Mouse (Mus musculus) G1E (cell line): Measurements from ENCODE around the gene Ncapg. TPM values are rescaled to one million over a fixed set of nuclear protein-coding genes. Genes with fewer than 3 reads are reported as not detected.

ENCODE experiments used
- ATAC-seq: 2 replicates; pipeline ENCODE4 v1.8.0; 2016; ENCODE audit warnings: mild to moderate bottlenecking; ENCODE audit not compliant: insufficient number of reproducible peaks, poor library complexity, low FRiP score, severe bottlenecking; ENCODE audit errors: extremely low read depth
- DNase-seq: peaks from one replicate; pipeline ENCODE4 v3.0.0; 2012; ENCODE audit warnings: low spot score
- H3K27me3 ChIP-seq: 2 replicates; pipeline ENCODE4 v1.6.1; 2012; ENCODE audit warnings: mild to moderate bottlenecking, low read length, inconsistent platforms; ENCODE audit not compliant: insufficient read depth
- H3K36me3 ChIP-seq: replicated peaks from 2 replicates; pipeline ENCODE3; 2012; ENCODE audit warnings: mild to moderate bottlenecking, inconsistent platforms
- H3K4me1 ChIP-seq: 2 replicates; pipeline ENCODE4 v1.6.1; 2012; ENCODE audit warnings: low read depth, low read length, inconsistent platforms, mixed read lengths; ENCODE audit not compliant: insufficient read depth
- H3K4me3 ChIP-seq: 2 replicates; pipeline ENCODE4 v1.5.1; 2012; ENCODE audit warnings: low read depth, mild to moderate bottlenecking, inconsistent platforms, low read length, moderate library complexity, mixed read lengths
- H3K9me3 ChIP-seq: replicated peaks from 2 replicates; pipeline ENCODE4 v1.6.1; 2012; ENCODE audit warnings: inconsistent platforms
- CTCF ChIP-seq: IDR thresholded peaks from 2 replicates; pipeline ENCODE4 v1.5.1; 2012; ENCODE audit warnings: low read depth, low read length, inconsistent platforms, mixed read lengths
- GATA1 ChIP-seq: IDR thresholded peaks from 2 replicates; pipeline ENCODE4 v1.6.1; 2012; ENCODE audit warnings: borderline replicate concordance, low read length, inconsistent platforms, mixed read lengths
- GATA2 ChIP-seq: IDR thresholded peaks from 2 replicates; pipeline ENCODE4 v1.6.1; 2012; ENCODE audit warnings: low read depth, low read length, inconsistent platforms, borderline replicate concordance
- POLR2AphosphoS5 ChIP-seq: IDR thresholded peaks from 2 replicates; pipeline ENCODE4 v1.6.1; 2012; ENCODE audit warnings: low read depth, low read length, inconsistent platforms; ENCODE audit not compliant: insufficient replicate concordance
- TAL1 ChIP-seq: conservative IDR thresholded peaks from 2 replicates; pipeline ENCODE4 v1.6.1; 2012; ENCODE audit warnings: low read depth, low read length, inconsistent platforms, mixed read lengths
- polyA plus RNA-seq: library from polyadenylated mRNA; stranded (reverse); fragments of >175 nt; gene quantifications from 2 replicates; pipeline ENCODE4 v1.2.3, GENCODE M21; 2012
- total RNA-seq, 2 experiments: library from RNA; stranded (forward) in 1 of 2; stranded (reverse) in 1 of 2; fragments of 200-1000 nt in 1 of 2; fragments of >200 nt in 1 of 2; fragmentation: Nextera tagmentation in 1 of 2; gene quantifications; 2 replicates each; pipeline ENCODE4 v1.2.3; 2014 to 2017

Ncapg gene
- total RNA-seq (2014; fragmentation: Nextera tagmentation) (129 and 155 TPM in 2 replicates), total RNA-seq (2017) (130 and 157 TPM in 2 replicates), polyA plus RNA-seq (6.9 and 9.2 TPM in 2 replicates)

GRCm38 (mm10) chr5:45669598-45670279 is at the start of gene Ncapg:
Gene Ncapg (plus strand): TSS chr5:45669919.
- H3K27me3 ChIP-seq, result no peaks in the 10 kb centered on the region
- H3K9me3 ChIP-seq, result no peaks in the 10 kb centered on the region
- DNase-seq (peak; percentile 88), ATAC-seq (peak; percentile 100)
- TF ChIP-seq POLR2AphosphoS5 (no peak), GATA2 (no peak), TAL1 (no peak), CTCF (no peak), GATA1 (no peak)
- H3K36me3 ChIP-seq, result peaks cover 14% of the 10 kb centered on the region
- H3K4me1 ChIP-seq, result peaks cover 9% of the 10 kb centered on the region
- H3K4me3 ChIP-seq, result peak within 1 kb of the TSS; percentile 88

GRCm38 (mm10) chr5:45621511-45621910 is 48.2 kb upstream of the Ncapg start:
- no peak for ATAC-seq

GRCm38 (mm10) chr5:45627771-45628170 is 41.9 kb upstream of the Ncapg start:
- TF ChIP-seq CTCF, result no peak
- no peak for TF ChIP-seq GATA2
- TF ChIP-seq TAL1, result no peak
- no peak for TF ChIP-seq POLR2AphosphoS5
- TF ChIP-seq GATA1, result no peak
- Histone ChIP-seq H3K27me3 (no peaks in the 10 kb centered on the region), H3K4me3 (no peak overlapping the region), H3K4me1 (no peaks in the 10 kb centered on the region), H3K36me3 (no peaks in the 10 kb centered on the region), H3K9me3 (peaks cover 5% of the 10 kb centered on the region; the same call in 1 of the 2 replicates)
- DNase-seq, result no peak
- no peak for ATAC-seq

More at GRCm38 (mm10) chr5:45621511-45621910, 48.2 kb upstream of the Ncapg start:
- TF ChIP-seq CTCF, result no peak
- TF ChIP-seq GATA1, result no peak
- TF ChIP-seq POLR2AphosphoS5, result no peak
- no peak for TF ChIP-seq GATA2
- no peak for TF ChIP-seq TAL1
- H3K4me1 ChIP-seq, result no peaks in the 10 kb centered on the region
- H3K9me3 ChIP-seq, result peaks cover 5% of the 10 kb centered on the region; the same call in 1 of the 2 replicates
- H3K27me3 ChIP-seq, result peaks cover 6% of the 10 kb centered on the region; the same call in 1 of the 2 replicates
- no peaks in the 10 kb centered on the region for H3K36me3 ChIP-seq
- no peak overlapping the region for H3K4me3 ChIP-seq
- no peak for DNase-seq

- no peak for DNase-seq
- no peaks in the 10 kb centered on the region for H3K4me1 ChIP-seq
- no peaks in the 10 kb centered on the region for H3K36me3 ChIP-seq
- no peak for ATAC-seq
- no peak for TF ChIP-seq POLR2AphosphoS5
- TF ChIP-seq GATA1, result no peak
- no peak for TF ChIP-seq TAL1
- TF ChIP-seq CTCF, result no peak
- TF ChIP-seq GATA2, result no peak
- no peaks in the 10 kb centered on the region for H3K27me3 ChIP-seq
- H3K4me3 ChIP-seq, result no peak overlapping the region
- H3K9me3 ChIP-seq, result 0 out of 2 replicates have a peak, but pooled peaks cover 2% of the 10 kb centered on the region
These were observed 40.2 kb upstream of the Ncapg start for GRCm38 (mm10) chr5:45629470-45629869.

- DNase-seq (no peak), ATAC-seq (no peak)
- Histone ChIP-seq H3K4me1 (peaks cover 3% of the 10 kb centered on the region; the same call in 1 of the 2 replicates), H3K9me3 (no peaks in the 10 kb centered on the region), H3K4me3 (no peak overlapping the region), H3K36me3 (no peaks in the 10 kb centered on the region), H3K27me3 (peaks cover 15% of the 10 kb centered on the region)
- TF ChIP-seq CTCF, result no peak
These were observed 31.3 kb upstream of the Ncapg start for GRCm38 (mm10) chr5:45638378-45638777.

GRCm38 (mm10) chr5:45638806-45639714 is 30.7 kb upstream of the Ncapg start, which contains the start of gene Fam184b:
Gene Fam184b (minus strand): TSS chr5:45639614.
- ATAC-seq, result no peak
- Histone ChIP-seq H3K4me3 (no peak within 1 kb of the TSS), H3K27me3 (peaks cover 16% of the 10 kb centered on the region), H3K36me3 (no peaks in the 10 kb centered on the region), H3K4me1 (peaks cover 3% of the 10 kb centered on the region; the same call in 1 of the 2 replicates), H3K9me3 (no peaks in the 10 kb centered on the region)
- TF ChIP-seq POLR2AphosphoS5, result no peak
- TF ChIP-seq TAL1, result no peak
- DNase-seq, result no peak
